Mouse (Mus musculus): ENCODE data around the gene St8sia1.
A peak's percentile ranks its signal among the peaks of the same experiment; 100 is the strongest.

The St8sia1 gene

GRCm38 (mm10) chr6:142788042-142788987 is 175.9 kb downstream of the St8sia1 start:
- DNase-seq (ENCODE audit: low spot score) = no peak

GRCm38 (mm10) chr6:142786106-142786505 is 178.1 kb downstream of the St8sia1 start:
- no peak for DNase-seq (ENCODE audit: low spot score)

GRCm38 (mm10) chr6:142785343-142785742 is 178.9 kb downstream of the St8sia1 start:
- peak; percentile 56 for DNase-seq (ENCODE audit: low spot score)

DNA sequence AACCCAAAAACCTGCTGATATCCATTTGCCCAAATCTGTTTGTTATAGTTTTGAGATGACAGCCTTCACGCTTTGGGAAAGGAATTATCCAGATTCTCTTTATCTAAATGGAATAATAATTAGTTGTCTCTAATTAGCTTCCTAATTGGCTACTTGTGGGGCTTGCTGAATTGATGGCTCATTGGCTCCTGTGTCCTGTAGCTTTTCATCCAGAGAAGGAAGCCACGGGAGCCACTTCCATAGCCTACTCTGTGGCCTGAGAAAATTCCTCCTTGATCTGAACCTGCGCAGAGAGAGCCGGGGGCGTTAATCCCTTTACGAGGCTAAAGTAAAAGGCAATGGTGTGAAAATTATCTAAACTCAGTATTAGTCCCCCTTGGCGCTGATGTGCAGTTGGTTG is 183.0 kb downstream of the St8sia1 start:
- DNase-seq (ENCODE audit: low spot score) = no peak

GRCm38 (mm10) chr6:142780574-142781033 is 183.6 kb downstream of the St8sia1 start:
- DNase-seq (ENCODE audit: low spot score) = no peak

DNA sequence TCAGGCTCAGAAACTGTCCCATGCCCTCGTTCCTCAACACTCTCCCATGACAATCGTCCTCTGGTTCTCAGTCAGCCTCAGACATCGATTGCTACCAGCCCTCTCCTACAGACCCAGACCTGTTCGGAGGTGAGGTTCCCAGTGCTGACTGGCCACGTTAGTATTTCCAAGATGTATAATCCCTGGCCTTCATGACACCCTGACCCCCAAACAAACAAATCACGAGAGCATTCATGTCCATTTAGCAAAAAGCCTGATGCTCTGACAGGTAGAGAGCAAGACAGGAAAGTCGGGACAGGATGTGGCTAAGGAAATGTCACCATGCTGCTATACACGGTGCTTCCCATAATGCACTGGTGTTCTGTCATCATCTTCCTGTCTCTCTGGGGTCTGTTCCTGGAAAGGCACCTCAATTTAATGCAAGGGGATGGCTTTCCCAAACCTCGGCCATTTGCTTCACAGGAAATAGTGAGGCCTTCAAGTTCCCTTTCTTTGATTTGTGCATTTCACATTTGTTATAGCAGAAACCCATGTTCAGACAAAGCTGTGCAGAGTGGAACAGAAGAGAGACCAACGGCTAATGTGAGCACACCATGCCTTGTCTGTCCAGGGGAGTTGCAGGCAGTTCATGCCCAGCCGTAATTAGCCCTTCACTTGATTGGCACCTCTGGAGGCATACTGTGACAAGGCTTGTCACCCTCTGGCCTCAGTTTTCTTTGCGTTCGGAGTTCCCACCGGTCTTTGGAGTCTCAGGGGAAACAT is 184.3 kb downstream of the St8sia1 start:
- DNase-seq (ENCODE audit: low spot score) = no peak

DNA sequence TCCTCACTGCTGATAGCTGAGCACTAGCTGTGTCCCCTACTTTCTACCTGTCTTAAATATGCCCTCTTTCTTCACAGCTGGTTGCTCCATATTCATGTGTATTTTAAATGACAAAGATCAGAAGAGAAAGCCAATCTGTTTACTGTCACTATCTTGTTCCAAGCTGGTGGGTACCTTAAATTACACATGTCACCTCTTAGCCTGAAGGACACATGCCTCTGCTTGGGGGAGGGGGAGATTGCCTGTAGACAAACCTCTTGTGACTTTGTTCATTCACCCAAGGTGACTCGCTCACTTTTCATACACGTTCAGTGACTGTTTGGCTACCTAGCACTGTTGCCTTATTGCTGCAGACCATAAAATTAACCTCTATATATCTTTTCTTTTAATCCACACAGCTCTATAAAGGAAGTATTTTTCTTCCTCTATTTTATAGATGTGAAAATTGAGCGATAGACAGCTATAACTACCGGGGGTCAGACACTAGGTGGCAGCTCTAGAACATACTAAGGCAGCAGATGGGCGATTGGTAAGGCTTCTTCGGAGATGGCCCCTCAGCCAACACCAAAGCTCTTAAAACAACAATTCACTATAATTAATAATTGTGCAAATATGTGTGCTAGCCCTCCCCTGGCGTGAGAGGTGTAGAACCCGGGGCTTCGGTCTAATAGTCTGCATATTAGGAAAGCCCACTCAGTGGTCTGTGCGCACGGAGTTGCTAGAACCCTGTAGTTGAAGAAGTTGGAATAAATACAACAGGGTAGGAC is 185.0 kb downstream of the St8sia1 start:
- DNase-seq (ENCODE audit: low spot score) = peak; percentile 11

GRCm38 (mm10) chr6:142776935-142777334 is 187.3 kb downstream of the St8sia1 start:
- no peak for DNase-seq (ENCODE audit: low spot score)

DNA sequence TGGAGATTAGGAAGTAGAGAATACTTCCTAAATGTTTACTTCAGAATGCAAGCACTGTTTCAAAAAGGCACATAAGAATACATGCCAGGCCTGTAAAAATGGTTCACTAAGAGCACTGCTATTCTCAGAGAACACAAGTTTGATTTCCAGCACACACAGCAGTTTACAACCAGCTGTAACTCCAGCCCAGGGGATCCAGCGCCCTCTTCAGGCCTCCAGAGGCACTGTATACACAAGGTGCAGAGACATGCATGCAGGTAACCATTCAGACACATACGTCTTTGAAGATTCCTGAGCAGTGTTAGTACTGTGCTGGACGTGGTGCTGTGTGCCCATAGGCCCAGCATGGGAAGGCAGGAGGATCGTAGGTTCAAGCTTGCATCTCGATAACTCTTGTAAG is 190.7 kb downstream of the St8sia1 start:
- DNase-seq (ENCODE audit: low spot score) = no peak

DNA sequence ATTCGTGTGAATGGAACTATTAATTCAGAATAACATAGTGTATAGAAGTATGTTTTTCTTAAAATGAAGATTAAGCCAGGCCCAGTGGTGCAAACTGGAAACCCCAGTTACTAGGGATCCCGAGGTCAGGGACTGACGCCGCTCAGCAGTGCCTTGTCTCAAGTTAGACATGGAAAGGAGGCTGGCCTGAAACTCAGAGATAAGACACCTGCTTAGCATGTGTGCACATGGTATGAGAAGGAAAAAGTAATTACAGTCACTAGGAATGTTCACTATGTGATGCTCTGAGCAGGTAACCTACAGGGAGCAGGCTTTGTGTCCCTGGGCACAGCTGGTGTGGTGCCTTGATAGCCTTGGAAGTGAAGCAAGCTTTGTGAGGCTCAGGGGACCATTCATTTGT is 192.6 kb downstream of the St8sia1 start:
- DNase-seq (ENCODE audit: low spot score) = no peak
